ENCODE assay signal across 10 mouse cellular contexts in the genomic region with DNA sequence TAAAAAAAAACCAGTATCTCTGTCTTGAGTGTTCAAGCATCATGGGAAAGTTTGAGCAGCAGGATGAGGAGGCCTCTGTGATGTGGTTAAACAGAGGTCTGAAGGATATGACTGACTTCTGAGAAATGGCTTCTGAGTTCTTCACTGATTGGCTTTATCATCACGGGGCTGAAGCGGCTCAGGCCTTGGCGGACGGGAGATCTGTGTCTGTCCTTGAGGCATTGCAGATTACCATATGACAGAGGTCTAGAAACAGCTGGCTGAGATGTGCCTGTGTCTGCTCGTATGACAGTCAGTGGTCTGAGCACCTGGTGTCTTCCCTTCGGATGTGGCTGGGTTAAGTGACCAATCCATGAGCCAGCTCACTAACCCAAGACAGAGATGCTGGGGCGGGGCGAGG. TPM values are rescaled to one million over a fixed set of nuclear protein-coding genes. Genes with fewer than 3 reads are reported as not detected.
DNase-seq lines count a peak whose midpoint lies in the region; ATAC-seq and TF ChIP-seq lines count a peak whose summit lies in the region.
"Had no signal": no experiment of that assay in that cellular context is flagged by ENCODE, and none has a peak within 500 bp of the region (broad histone marks: within the 10 kb centered on the region; RNA-seq: fewer than 3 reads in every experiment).

No protein-coding gene starts in this region.

- 78% methylated on average over 8 of the region's 8 CpGs for WGBS in spleen, adult 2 months
- 86% methylated on average over 8 of the region's 8 CpGs for WGBS in intestine, embryonic 15.5 days

- no peak for DNase-seq in spleen, adult 2 months (ENCODE audit: low read depth in 1 of 2, low spot score in 2 of 2)
- no peak for DNase-seq in spleen, adult 12 weeks (ENCODE audit: low spot score)
- DNase-seq in naive thymus-derived CD4-positive, alpha-beta T cell, adult 2 months (ENCODE audit: low read depth), result peak; percentile 77
- DNase-seq in left cerebral cortex, adult 11 months (ENCODE audit: low spot score), result no peak
- no peak for DNase-seq in lung, postnatal 4 days
- no peak for DNase-seq in gastrocnemius, postnatal 10 days
- DNase-seq: cerebellum, postnatal 36 days; heart, adult 2 months had no signal

- TF ChIP-seq CTCF in spleen, adult 2 months (IDR thresholded peaks at IDR 0.05; ENCODE audit: extremely low read depth, insufficient read depth, insufficient read length, insufficient replicate concordance), result no peak

- no peak overlapping the region for H3K4me2 ChIP-seq in intestine, embryonic 15.5 days (replicated peaks)

- peaks cover 6% of the 10 kb centered on the region; the same call in 1 of the 2 replicates for H3K4me1 ChIP-seq in spleen, adult 2 months (ENCODE audit: control insufficient read depth, insufficient read depth, insufficient read length)
- H3K4me1 ChIP-seq in intestine, embryonic 15.5 days (replicated peaks), result peaks cover 10% of the 10 kb centered on the region

- H3K36me3 ChIP-seq in spleen, adult 2 months (ENCODE audit: control insufficient read depth, insufficient read depth, low read length), result no peaks in the 10 kb centered on the region
- H3K36me3 ChIP-seq in intestine, embryonic 15.5 days, result peaks cover 24% of the 10 kb centered on the region

- H3K4me3 ChIP-seq in spleen, adult 2 months (ENCODE audit: extremely low read depth, insufficient read depth, insufficient read length), result no peak overlapping the region
- no peak overlapping the region for H3K4me3 ChIP-seq in intestine, embryonic 15.5 days (replicated peaks)
- H3K4me3 ChIP-seq: heart, adult 2 months had no signal

- no peak for TF ChIP-seq POLR2A in spleen, adult 2 months (IDR thresholded peaks at IDR 0.05; ENCODE audit: low read depth, low read length)

- no peak overlapping the region for H3K9ac ChIP-seq in intestine, embryonic 15.5 days

- H3K9me3 ChIP-seq in intestine, embryonic 15.5 days, result no peaks in the 10 kb centered on the region

- ATAC-seq in activated CD4-positive, CD25-positive, alpha-beta regulatory T cell, adult 4 months, result peak; percentile 71
- ATAC-seq in intestine, embryonic 15.5 days, result no peak; the same call in 1 of the 2 replicates

- peak overlapping the region; percentile 7; the same call in 1 of the 2 replicates for H3K27ac ChIP-seq in spleen, adult 2 months (ENCODE audit: insufficient read depth, low read length)
- H3K27ac ChIP-seq in intestine, embryonic 15.5 days, result 0 out of 2 replicates have a peak overlapping the region, but pooled peaks have one; percentile 77
- H3K27ac ChIP-seq: heart, adult 2 months had no signal

- no peaks in the 10 kb centered on the region for H3K27me3 ChIP-seq in spleen, adult 2 months (ENCODE audit: control insufficient read depth, insufficient read depth, low read length)
- no peaks in the 10 kb centered on the region for H3K27me3 ChIP-seq in intestine, embryonic 15.5 days (replicated peaks)

RNA-seq across cellular contexts. Expression of a gene that starts 13.2 kb away (rescaled TPM):
- polyA plus RNA-seq in spleen, adult 2 months (2012; rRNA removed), result 7.1 and 7.7 TPM in 2 replicates
- 100 to 1,000 TPM; 124 to 145 TPM for polyA plus RNA-seq in activated CD4-positive, CD25-positive, alpha-beta regulatory T cell, adult 4 months (2017; shearing (Covaris generic))
- polyA plus RNA-seq in intestine, embryonic 15.5 days (2015; fragmentation: Nextera tagmentation; extraction: Ambion mirVana), result 38.4 and 42.0 TPM in 2 replicates
- total RNA-seq in gastrocnemius, postnatal 10 days (2021), result 1 to 10 TPM; 5.0 to 8.0 TPM

RNA-seq across cellular contexts. Expression of a gene that starts 13.3 kb away (rescaled TPM):
- polyA plus RNA-seq in spleen, adult 2 months (2012; rRNA removed), result 28.3 and 35.1 TPM in 2 replicates
- 10 to 100 TPM; 66.3 to 74.8 TPM for polyA plus RNA-seq in activated CD4-positive, CD25-positive, alpha-beta regulatory T cell, adult 4 months (2017; shearing (Covaris generic))
- polyA plus RNA-seq in intestine, embryonic 15.5 days (2015; fragmentation: Nextera tagmentation; extraction: Ambion mirVana), result 56.7 and 63.9 TPM in 2 replicates
- 10 to 100 TPM; 19.7 to 26.0 TPM for total RNA-seq in gastrocnemius, postnatal 10 days (2021)

RNA-seq across cellular contexts. Expression of a gene that starts 36.4 kb away (rescaled TPM):
- polyA plus RNA-seq in spleen, adult 2 months (2012; rRNA removed), result 7.7 and 74.0 TPM in 2 replicates
- 10 to 100 TPM; 66.0 to 72.3 TPM for polyA plus RNA-seq in activated CD4-positive, CD25-positive, alpha-beta regulatory T cell, adult 4 months (2017; shearing (Covaris generic))
- 183 and 188 TPM in 2 replicates for polyA plus RNA-seq in intestine, embryonic 15.5 days (2015; fragmentation: Nextera tagmentation; extraction: Ambion mirVana)
- 100 to 1,000 TPM; 175 to 186 TPM for total RNA-seq in gastrocnemius, postnatal 10 days (2021)
